Mouse (Mus musculus) spleen, adult 12 weeks (tissue): ENCODE results near the gene Nme6.
A peak's percentile ranks its signal among the peaks of the same experiment; 100 is the strongest.

ENCODE experiments used
- DNase-seq: peaks from one replicate; pipeline ENCODE4 v3.0.0; 2022; ENCODE audit warnings: low spot score

Gene Nme6

DNA sequence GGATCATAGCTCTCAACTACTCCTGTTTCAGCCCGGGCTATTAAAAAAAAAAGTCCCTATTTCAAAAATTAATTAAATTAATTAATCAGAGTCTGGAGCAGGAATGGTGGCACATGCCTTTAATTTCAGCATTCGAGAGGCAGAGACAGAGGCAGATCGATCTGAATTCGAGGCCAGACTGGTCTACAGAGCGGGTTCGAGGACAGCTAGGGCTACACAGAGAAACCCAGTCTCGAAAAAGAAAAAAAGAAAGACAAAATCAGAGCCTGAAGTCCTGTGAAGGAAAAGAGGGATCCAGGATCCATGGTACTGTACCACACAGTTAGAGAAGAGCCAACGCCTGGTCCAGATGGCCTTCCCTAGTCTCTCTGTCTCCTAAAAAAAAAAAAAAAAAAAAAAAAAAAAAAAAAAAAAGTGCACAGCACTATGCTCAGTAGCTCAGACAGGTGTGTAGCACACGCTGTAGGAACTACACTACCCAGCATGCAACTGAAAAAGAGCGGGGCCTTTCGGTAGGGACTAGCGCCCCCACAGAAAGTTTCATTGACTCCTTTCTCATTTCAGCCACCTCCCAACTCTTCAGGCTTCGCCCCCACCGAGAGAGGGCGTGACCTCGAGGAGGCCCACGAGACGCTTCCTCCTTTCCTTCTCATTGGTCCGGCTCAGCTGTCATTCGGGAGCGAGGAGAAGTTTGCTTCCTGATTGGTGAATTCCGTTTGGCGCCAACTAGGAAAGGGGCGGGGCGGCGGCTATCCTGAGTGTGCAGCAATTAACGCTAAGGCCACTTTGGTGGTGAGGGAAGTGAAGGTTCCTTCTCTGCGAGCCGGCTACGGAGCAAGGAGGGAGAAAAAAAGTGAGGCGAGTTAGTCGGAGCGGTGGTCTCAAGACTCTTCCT lies 42.5 kb downstream of the Nme6 start, which contains the start of gene Cdc25a:
Gene Cdc25a (plus strand): TSS at position 783 of the 895 bp plus-strand sequence.
- peak; percentile 96 for DNase-seq

DNA sequence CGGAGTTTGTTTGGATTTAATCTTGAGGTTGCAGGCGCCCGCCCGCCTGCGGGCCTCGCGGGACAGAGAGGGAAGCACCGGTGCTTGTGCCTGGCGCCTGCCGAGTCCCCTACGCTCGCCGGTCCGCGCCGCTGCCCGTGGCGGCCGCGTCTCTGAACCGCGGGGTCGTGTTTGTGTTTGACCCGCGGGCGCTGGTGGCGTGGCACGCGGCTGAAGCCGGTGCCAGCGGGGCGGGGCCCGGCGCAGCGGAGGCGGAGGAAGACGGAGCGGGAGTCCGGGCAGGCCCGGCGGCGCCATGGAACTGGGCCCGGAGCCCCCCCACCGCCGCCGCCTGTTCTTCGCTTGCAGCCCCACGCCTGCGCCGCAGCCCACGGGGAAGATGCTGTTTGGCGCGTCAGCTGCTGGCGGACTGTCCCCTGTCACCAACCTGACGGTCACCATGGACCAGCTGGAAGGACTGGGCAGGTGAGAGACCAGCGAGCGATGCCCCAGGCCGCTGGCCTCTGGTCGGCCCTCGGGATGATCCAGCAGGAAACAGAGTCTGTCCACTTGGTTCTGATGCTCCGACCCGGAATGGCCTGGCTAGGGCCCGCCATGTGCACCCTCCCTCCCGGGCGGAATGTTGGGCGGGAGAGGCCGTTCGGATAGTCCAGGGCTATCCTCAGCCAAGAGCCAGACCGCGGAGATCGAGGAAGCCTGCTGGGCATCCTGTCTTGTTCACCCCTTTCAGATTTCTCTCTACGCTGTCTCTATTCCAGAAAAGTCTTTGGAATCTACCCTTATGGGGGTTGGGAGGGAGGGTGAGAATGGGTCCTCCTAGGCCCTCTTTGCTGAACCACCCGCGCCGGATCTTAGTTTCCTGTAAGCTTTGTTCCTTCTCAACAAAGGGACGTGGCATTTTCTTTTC lies 43.4 kb downstream of the Nme6 start:
- DNase-seq, result no peak

DNA sequence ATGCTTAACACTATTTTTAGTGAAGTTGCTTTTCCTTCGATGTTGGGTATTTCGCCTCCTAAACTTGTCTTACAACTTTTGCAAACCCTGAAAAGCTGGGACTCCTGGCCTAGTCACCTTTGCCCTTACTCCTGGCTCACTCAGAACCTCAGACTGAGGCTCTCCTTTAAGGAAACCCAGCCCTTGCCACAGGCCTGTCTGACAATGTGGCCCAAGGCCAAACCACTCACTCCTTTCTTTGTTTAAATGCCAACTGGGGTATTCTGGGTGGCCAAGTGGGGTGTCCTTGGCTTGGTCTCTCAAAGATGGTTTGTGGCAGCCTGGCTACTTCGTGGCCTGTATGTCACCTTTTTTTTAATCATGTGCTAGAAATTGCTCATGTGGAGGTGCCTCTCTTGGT lies 44.2 kb downstream of the Nme6 start:
- DNase-seq, result no peak

DNA sequence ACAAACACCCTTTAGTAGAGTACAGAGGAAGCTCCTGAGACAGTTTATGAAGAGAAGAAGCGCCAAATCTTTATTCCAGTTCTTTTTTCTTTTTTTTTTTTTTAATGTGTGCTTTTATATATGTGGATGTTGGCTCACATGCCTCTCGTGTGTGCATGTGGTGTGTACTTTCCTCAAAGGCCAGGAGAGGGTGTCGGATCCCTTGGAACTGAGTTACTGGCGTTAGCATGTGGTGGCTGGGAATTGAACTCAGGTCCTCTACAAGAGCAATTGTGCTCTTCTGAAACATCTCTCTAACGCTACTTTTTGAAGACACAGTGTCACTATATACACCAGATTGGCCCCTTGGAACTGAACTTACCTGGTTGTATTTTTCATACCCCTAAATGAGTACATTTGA lies 45.1 kb downstream of the Nme6 start:
- no peak for DNase-seq

DNA sequence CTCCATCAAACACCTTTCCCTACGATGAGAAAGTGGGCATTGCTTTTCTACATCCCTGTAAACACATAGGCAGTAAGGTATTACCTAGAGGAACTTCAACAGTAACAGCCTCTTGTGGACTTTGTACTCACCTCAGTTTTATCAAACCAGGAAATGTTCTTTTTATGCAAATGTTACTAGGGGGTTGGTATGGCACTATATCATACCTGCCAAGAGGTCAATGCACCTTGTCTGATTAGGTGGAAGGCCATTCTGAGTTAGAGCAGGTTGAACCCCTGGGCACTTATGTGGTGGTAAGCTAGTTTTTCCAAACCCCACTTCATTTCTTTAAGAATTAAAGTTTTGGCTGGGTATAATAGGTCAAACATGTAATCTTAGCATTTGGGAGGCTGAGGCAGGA lies 46.8 kb downstream of the Nme6 start:
- no peak for DNase-seq

DNA sequence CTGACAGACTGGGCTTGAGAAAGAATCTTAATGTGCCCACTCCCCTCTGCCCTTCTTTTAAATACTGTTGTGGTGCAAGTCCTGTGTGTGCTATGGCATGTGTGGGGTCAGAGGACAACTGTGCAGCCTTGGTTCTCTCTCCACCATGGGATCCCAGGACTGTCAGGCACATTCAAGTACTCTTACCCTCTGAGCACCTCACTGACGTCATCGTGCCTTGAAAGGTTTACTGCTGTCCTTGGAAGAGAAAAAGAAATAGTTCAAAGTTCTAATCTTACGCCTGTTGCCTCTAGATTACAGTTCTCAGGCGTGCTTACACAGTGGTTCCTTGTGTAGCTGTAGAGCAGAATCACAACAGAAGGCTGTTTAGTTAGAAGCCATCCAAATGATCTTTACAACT lies 53.7 kb downstream of the Nme6 start:
- no peak for DNase-seq

DNA sequence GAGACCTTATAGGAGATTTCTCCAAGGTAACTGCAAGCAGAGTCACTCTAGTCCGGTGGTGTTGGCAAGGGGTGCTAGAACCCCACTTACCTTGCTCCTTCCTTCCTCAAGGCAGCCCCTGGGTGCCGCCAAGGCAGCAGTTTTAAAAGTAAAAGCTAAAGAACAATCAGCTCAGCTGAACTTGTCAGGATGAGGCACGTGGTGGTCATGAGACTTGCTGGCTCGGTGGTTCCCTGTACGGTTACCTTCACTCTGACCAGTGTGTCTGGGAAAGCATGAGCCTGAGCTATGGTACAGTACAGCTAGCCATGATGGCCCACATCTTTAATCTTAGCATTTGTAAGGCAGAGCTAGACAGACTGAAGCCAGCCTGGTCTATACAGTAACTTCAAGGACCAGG lies 54.8 kb downstream of the Nme6 start:
- DNase-seq, result no peak

DNA sequence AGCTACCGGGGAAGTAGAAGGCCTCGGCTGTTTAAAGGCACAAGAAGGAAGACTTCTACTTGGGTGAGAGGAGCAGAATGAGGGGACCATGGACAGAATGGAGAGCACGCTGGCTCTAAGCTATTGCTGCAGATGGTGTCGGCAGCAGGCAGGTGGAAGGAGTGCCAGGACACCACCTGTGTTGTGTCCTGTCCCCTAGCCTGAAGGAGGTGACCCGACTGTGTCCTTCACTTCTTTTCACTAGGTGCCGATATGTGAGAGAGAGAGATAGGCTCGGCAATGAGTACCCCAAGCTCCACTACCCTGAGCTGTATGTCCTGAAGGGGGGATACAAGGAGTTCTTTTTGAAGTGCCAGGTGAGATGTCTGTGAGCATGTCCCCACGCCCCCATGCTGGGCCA lies 59.0 kb downstream of the Nme6 start:
- no peak for DNase-seq
